Mouse (Mus musculus) forebrain, embryonic 14.5 days (tissue): ENCODE results near the gene Adgrf5. TPM values are rescaled to one million over a fixed set of nuclear protein-coding genes. Genes with fewer than 3 reads are reported as not detected.
"Not testable (repeated sequence)": the region's sequence is repeated elsewhere in the genome, so short reads cannot be mapped to it uniquely, and the experiment has no call there.

Experiments used
- ATAC-seq: fragments of 200-750 bp; cut with Nextera tagmentation; 2 replicates; pipeline ENCODE4 v1.8.0; 2017; ENCODE audit warnings: mild to moderate bottlenecking, moderate library complexity
- DNase-seq: peaks from one replicate; pipeline ENCODE4 v3.0.0-alpha.2; 2015; ENCODE audit warnings: low spot score
- H3K27ac ChIP-seq: fragments of 300-500 bp; sonication (generic); 2 replicates; pipeline ENCODE4 v1.5.1; 2014; ENCODE audit warnings: low read depth, mild to moderate bottlenecking, control low read depth, low read length, moderate library complexity
- H3K27me3 ChIP-seq: fragments of 300-500 bp; sonication (generic); replicated peaks from 2 replicates; pipeline ENCODE4 v1.6.1; 2014; ENCODE audit warnings: low read length, control low read depth, mixed read lengths; ENCODE audit not compliant: control insufficient read depth, insufficient read depth
- H3K36me3 ChIP-seq: fragments of 300-500 bp; sonication (generic); 2 replicates; pipeline ENCODE4 v1.6.1; 2014; ENCODE audit warnings: low read length, control low read depth; ENCODE audit not compliant: control insufficient read depth, insufficient read depth
- H3K4me1 ChIP-seq: fragments of 300-500 bp; sonication (generic); 2 replicates; pipeline ENCODE4 v1.6.1; 2014; ENCODE audit warnings: antibody characterized with exemption, low read length, control low read depth; ENCODE audit not compliant: control insufficient read depth, insufficient read depth
- H3K4me2 ChIP-seq: fragments of 300-500 bp; sonication (generic); 2 replicates; pipeline ENCODE4 v1.6.1; 2014; ENCODE audit warnings: mild to moderate bottlenecking, control low read depth, low read length
- H3K4me3 ChIP-seq: fragments of 300-500 bp; sonication (generic); 2 replicates; pipeline ENCODE4 v1.5.1; 2014; ENCODE audit warnings: low read depth, low read length, control low read depth
- H3K9ac ChIP-seq: fragments of 300-500 bp; sonication (generic); 2 replicates; pipeline ENCODE4 v1.6.1; 2014; ENCODE audit warnings: mild to moderate bottlenecking, low read length, control low read depth, moderate library complexity
- H3K9me3 ChIP-seq: fragments of 300-500 bp; sonication (generic); replicated peaks from 2 replicates; pipeline ENCODE4 v1.6.1; 2016; ENCODE audit warnings: low read length, control low read depth, mixed read lengths; ENCODE audit not compliant: control insufficient read depth
- WGBS: fragments of 180-500 bp; shearing (Covaris S2); extraction: QIAGEN DNeasy Blood & Tissue Kit; methylation state at CpG from one replicate; pipeline ENCODE4 v1.1.7; 2014; 5-methylcytosine and 5-hydroxymethylcytosine counted together
- polyA plus RNA-seq: library from polyadenylated mRNA; unstranded; fragments of >200 nt; fragmentation: Nextera tagmentation; extraction: Ambion mirVana; gene quantifications from 2 replicates; pipeline ENCODE4 v1.2.1, GENCODE M21; 2014

Gene Adgrf5
- polyA plus RNA-seq, 1 experiment from 2014 or later, result 3.7 TPM

GRCm38 (mm10) chr17:43460245-43461181 is 100.3 kb downstream of the Adgrf5 start:
- Histone ChIP-seq H3K27ac (no peak overlapping the region), H3K9me3 (no peaks in the 10 kb centered on the region), H3K36me3 (no peaks in the 10 kb centered on the region), H3K4me3 (no peak overlapping the region), H3K9ac (no peak overlapping the region), H3K27me3 (no peaks in the 10 kb centered on the region), H3K4me1 (no peaks in the 10 kb centered on the region), H3K4me2 (no peak overlapping the region)
- 38% methylated on average over 19 of the region's 19 CpGs for WGBS
- ATAC-seq, result peak; percentile 96
- peak; percentile 93 for DNase-seq

GRCm38 (mm10) chr17:43470039-43470438 is 109.8 kb downstream of the Adgrf5 start:
- Histone ChIP-seq H3K9me3 (no peaks in the 10 kb centered on the region), H3K4me3 (no peak overlapping the region), H3K4me1 (no peaks in the 10 kb centered on the region), H3K4me2 (no peak overlapping the region), H3K27ac (no peak overlapping the region), H3K27me3 (no peaks in the 10 kb centered on the region), H3K36me3 (no peaks in the 10 kb centered on the region), H3K9ac (no peak overlapping the region)
- ATAC-seq (no peak), DNase-seq (peak; percentile 5)
- WGBS, result 27% methylated on average over 3 of the region's 3 CpGs

GRCm38 (mm10) chr17:43472558-43472957 is 112.3 kb downstream of the Adgrf5 start:
- no peaks in the 10 kb centered on the region for H3K4me1 ChIP-seq
- H3K27ac ChIP-seq, result no peak overlapping the region
- DNase-seq (no peak), ATAC-seq (no peak)
- no peak overlapping the region for H3K9ac ChIP-seq
- 78% methylated on average over 4 of the region's 4 CpGs for WGBS
- no peak overlapping the region for H3K4me2 ChIP-seq
- no peaks in the 10 kb centered on the region for H3K27me3 ChIP-seq
- H3K36me3 ChIP-seq, result no peaks in the 10 kb centered on the region
- H3K9me3 ChIP-seq, result no peaks in the 10 kb centered on the region
- no peak overlapping the region for H3K4me3 ChIP-seq

GRCm38 (mm10) chr17:43474775-43475174 is 114.5 kb downstream of the Adgrf5 start:
- Histone ChIP-seq H3K36me3 (no peaks in the 10 kb centered on the region), H3K4me2 (no peak overlapping the region), H3K27me3 (no peaks in the 10 kb centered on the region), H3K4me3 (no peak overlapping the region), H3K27ac (no peak overlapping the region), H3K9me3 (no peaks in the 10 kb centered on the region), H3K4me1 (no peaks in the 10 kb centered on the region), H3K9ac (no peak overlapping the region)
- 95% methylated on average over 16 of the region's 16 CpGs for WGBS
- DNase-seq (no peak), ATAC-seq (no peak)

- ATAC-seq, result no peak
- H3K4me2 ChIP-seq, result no peak overlapping the region
- H3K9me3 ChIP-seq, result no peaks in the 10 kb centered on the region
- H3K27me3 ChIP-seq, result no peaks in the 10 kb centered on the region
- H3K9ac ChIP-seq, result no peak overlapping the region
- DNase-seq, result no peak
- H3K4me1 ChIP-seq, result no peaks in the 10 kb centered on the region
- no peak overlapping the region for H3K4me3 ChIP-seq
- no peaks in the 10 kb centered on the region for H3K36me3 ChIP-seq
- H3K27ac ChIP-seq, result no peak overlapping the region
Measured at GRCm38 (mm10) chr17:43477621-43478020, 117.4 kb downstream of the Adgrf5 start.

- Histone ChIP-seq H3K27me3 (no peaks in the 10 kb centered on the region), H3K4me3 (no peak overlapping the region), H3K9ac (no peak overlapping the region), H3K4me1 (no peaks in the 10 kb centered on the region), H3K27ac (no peak overlapping the region), H3K36me3 (no peaks in the 10 kb centered on the region), H3K9me3 (no peaks in the 10 kb centered on the region), H3K4me2 (no peak overlapping the region)
- DNase-seq, result no peak
- WGBS, result 83% methylated on average over 3 of the region's 3 CpGs
- ATAC-seq, result no peak
Measured at GRCm38 (mm10) chr17:43485982-43486381, 125.7 kb downstream of the Adgrf5 start.

- Histone ChIP-seq H3K4me3 (no peak overlapping the region), H3K9me3 (no peaks in the 10 kb centered on the region), H3K4me1 (no peaks in the 10 kb centered on the region), H3K27ac (no peak overlapping the region), H3K36me3 (no peaks in the 10 kb centered on the region), H3K27me3 (no peaks in the 10 kb centered on the region), H3K4me2 (no peak overlapping the region), H3K9ac (no peak overlapping the region)
- ATAC-seq (no peak), DNase-seq (no peak)
- 91% methylated on average over 2 of the region's 2 CpGs for WGBS
Measured at GRCm38 (mm10) chr17:43488439-43489151, 128.3 kb downstream of the Adgrf5 start.

- not testable (repeated sequence) for ATAC-seq, H3K4me3 ChIP-seq
Measured at GRCm38 (mm10) chr17:43490371-43490770, 130.1 kb downstream of the Adgrf5 start.

GRCm38 (mm10) chr17:43495502-43495901 is 135.3 kb downstream of the Adgrf5 start:
- H3K4me1 ChIP-seq, result no peaks in the 10 kb centered on the region
- no peak overlapping the region for H3K4me3 ChIP-seq
- ATAC-seq (no peak), DNase-seq (no peak)
- H3K9me3 ChIP-seq, result no peaks in the 10 kb centered on the region
- H3K27ac ChIP-seq, result no peak overlapping the region
- no peaks in the 10 kb centered on the region for H3K27me3 ChIP-seq
- 93% methylated on average over 5 of the region's 5 CpGs for WGBS
- H3K4me2 ChIP-seq, result no peak overlapping the region
- no peak overlapping the region for H3K9ac ChIP-seq
- H3K36me3 ChIP-seq, result no peaks in the 10 kb centered on the region

More at GRCm38 (mm10) chr17:43490371-43490770, 130.1 kb downstream of the Adgrf5 start:
- 99% methylated on average over 6 of the region's 10 CpGs for WGBS
- H3K27ac ChIP-seq, H3K36me3 ChIP-seq, H3K9ac ChIP-seq, H3K4me2 ChIP-seq, DNase-seq, H3K27me3 ChIP-seq, H3K9me3 ChIP-seq, H3K4me1 ChIP-seq: not testable (repeated sequence)
